Mouse (Mus musculus) gastrocnemius, postnatal 10 days (tissue): ENCODE results near the gene Cyp2j7. TPM values are rescaled to one million over a fixed set of nuclear protein-coding genes. Genes with fewer than 3 reads are reported as not detected.
A peak's percentile ranks its signal among the peaks of the same experiment; 100 is the strongest.
"Not testable (repeated sequence)": the region's sequence is repeated elsewhere in the genome, so short reads cannot be mapped to it uniquely, and the experiment has no call there.

Experiments
- DNase-seq: peaks from one replicate; pipeline ENCODE4 v3.0.0; 2021; ENCODE audit warnings: mixed read lengths
- long read RNA-seq, 2 experiments: library from polyadenylated mRNA; stranded (forward); transcript quantifications; one replicate each; pipeline ENCODE4 v2.0.0; 2021
- total RNA-seq, 2 experiments: library from RNA; stranded (reverse); gene quantifications; 2 replicates each; pipeline ENCODE4 v1.2.3; 2021

The Cyp2j7 gene
- not detected for total RNA-seq
- long read RNA-seq, experiment 1, result 0 reads
- long read RNA-seq, experiment 2, result 0 reads

- no peak for DNase-seq
Measured at GRCm38 (mm10) chr4:96236559-96236958, at the start of gene Cyp2j7. Gene Cyp2j7, minus strand, starts transcription at chr4:96236659.

GRCm38 (mm10) chr4:96276896-96277295, 40.4 kb upstream of the Cyp2j7 start:
- DNase-seq, result not testable (repeated sequence)

- DNase-seq, result peak; percentile 16
Measured at GRCm38 (mm10) chr4:96273907-96274306, 37.4 kb upstream of the Cyp2j7 start.

GRCm38 (mm10) chr4:96196701-96197100, 39.8 kb downstream of the Cyp2j7 start:
- no peak for DNase-seq

- not testable (repeated sequence) for DNase-seq
Measured at GRCm38 (mm10) chr4:96189321-96189720, 47.1 kb downstream of the Cyp2j7 start.

- DNase-seq, result not testable (repeated sequence)
Measured at GRCm38 (mm10) chr4:96188671-96189070, 47.8 kb downstream of the Cyp2j7 start.

GRCm38 (mm10) chr4:96188146-96188545, 48.3 kb downstream of the Cyp2j7 start:
- DNase-seq, result not testable (repeated sequence)

GRCm38 (mm10) chr4:96184716-96185115, 51.7 kb downstream of the Cyp2j7 start:
- DNase-seq, result not testable (repeated sequence)

- DNase-seq, result no peak
Measured at GRCm38 (mm10) chr4:96162839-96163238, 73.6 kb downstream of the Cyp2j7 start.

GRCm38 (mm10) chr4:96161575-96161974, 74.9 kb downstream of the Cyp2j7 start:
- DNase-seq, result no peak

Other genes with a start within 250 kb of the Cyp2j7 start
- not detected for gene Cyp2j13, start 159.1 kb downstream of the Cyp2j7 start, total RNA-seq
- gene Cyp2j12, start 95.5 kb downstream of the Cyp2j7 start, total RNA-seq, result under 1 TPM; 0.25 to 0.26 TPM
- gene Cyp2j11, start 112.0 kb upstream of the Cyp2j7 start, total RNA-seq, result not detected